Mouse (Mus musculus): Measurements from ENCODE around the gene Gm2310. TPM values are rescaled to one million over a fixed set of nuclear protein-coding genes. Genes with fewer than 3 reads are reported as not detected.

The Gm2310 gene
- polyA plus RNA-seq, 1 experiment from 2014 or later = not detected

- no peaks in the 10 kb centered on the region for H3K4me1 ChIP-seq
- no peak overlapping the region for H3K27ac ChIP-seq
- H3K27me3 ChIP-seq = no peaks in the 10 kb centered on the region
- H3K9ac ChIP-seq = no peak overlapping the region
- no peaks in the 10 kb centered on the region for H3K36me3 ChIP-seq
- 67% methylated on average over 4 of the region's 4 CpGs for WGBS
- no peaks in the 10 kb centered on the region for H3K9me3 ChIP-seq
- no peak for ATAC-seq (ENCODE audit: low FRiP score, low read depth)
- no peak overlapping the region for H3K4me3 ChIP-seq
- no peak overlapping the region for H3K4me2 ChIP-seq (replicated peaks)
Measured at GRCm38 (mm10) chr15:8469006-8469575, 50.7 kb downstream of the Gm2310 start.

Other genes with a start within 250 kb of the Gm2310 start
- gene Nipbl, start 75.5 kb downstream of the Gm2310 start, polyA plus RNA-seq (2015; fragmentation: Nextera tagmentation; extraction: Ambion mirVana) = 20.8 and 21.0 TPM in 2 replicates
- 39.2 and 39.4 TPM in 2 replicates for gene Slc1a3, start 190.8 kb upstream of the Gm2310 start, polyA plus RNA-seq (2015; fragmentation: Nextera tagmentation; extraction: Ambion mirVana)